Mouse (Mus musculus) embryo, embryonic 10 days (tissue): Measurements from ENCODE around the gene Nlrp4c.
"Not testable (repeated sequence)": the region's sequence is repeated elsewhere in the genome, so short reads cannot be mapped to it uniquely, and the experiment has no call there.

Source experiments
- DNase-seq: peaks from one replicate; pipeline ENCODE4 v3.0.0-alpha.2; 2015; ENCODE audit warnings: low spot score

Gene Nlrp4c

GRCm38 (mm10) chr7:6044861-6045260 lies at the start of gene Nlrp4c:
TSS of gene Nlrp4c (plus strand) at chr7:6045161.
- DNase-seq: no peak

GRCm38 (mm10) chr7:6010910-6011309 lies 34.1 kb upstream of the Nlrp4c start, which contains the start of gene Vmn1r65:
TSS of gene Vmn1r65 (minus strand) at chr7:6011010.
- no peak for DNase-seq

- DNase-seq: peak; percentile 1
Observed at GRCm38 (mm10) chr7:6119501-6119900, 74.5 kb downstream of the Nlrp4c start.

- peak; percentile 1 for DNase-seq
Observed at GRCm38 (mm10) chr7:6120104-6120503, 75.1 kb downstream of the Nlrp4c start.

- not testable (repeated sequence) for DNase-seq
Observed at GRCm38 (mm10) chr7:6121128-6121527, 76.2 kb downstream of the Nlrp4c start.

GRCm38 (mm10) chr7:6126690-6127448 lies 81.9 kb downstream of the Nlrp4c start:
- peak; percentile 90 for DNase-seq

GRCm38 (mm10) chr7:6130346-6130745 lies 85.4 kb downstream of the Nlrp4c start:
- peak; percentile 50 for DNase-seq

GRCm38 (mm10) chr7:6132646-6133045 lies 87.7 kb downstream of the Nlrp4c start:
- no peak for DNase-seq

- no peak for DNase-seq
Observed at GRCm38 (mm10) chr7:6136497-6136896, 91.5 kb downstream of the Nlrp4c start.

GRCm38 (mm10) chr7:6139295-6139694 lies 94.3 kb downstream of the Nlrp4c start:
- DNase-seq: no peak

GRCm38 (mm10) chr7:6143991-6144531 lies 99.1 kb downstream of the Nlrp4c start:
- no peak for DNase-seq

GRCm38 (mm10) chr7:6145423-6146188 lies 100.6 kb downstream of the Nlrp4c start:
- no peak for DNase-seq

- no peak for DNase-seq
Observed at GRCm38 (mm10) chr7:6146194-6146981, 101.4 kb downstream of the Nlrp4c start.

GRCm38 (mm10) chr7:6146982-6147325 lies 102.0 kb downstream of the Nlrp4c start:
- DNase-seq: no peak

GRCm38 (mm10) chr7:6147688-6148087 lies 102.7 kb downstream of the Nlrp4c start:
- DNase-seq: no peak

- no peak for DNase-seq
Observed at GRCm38 (mm10) chr7:6151266-6151665, 106.3 kb downstream of the Nlrp4c start.

GRCm38 (mm10) chr7:6152036-6152435 lies 107.1 kb downstream of the Nlrp4c start:
- no peak for DNase-seq

- DNase-seq: no peak
Observed at GRCm38 (mm10) chr7:6153131-6153530, 108.2 kb downstream of the Nlrp4c start.

- no peak for DNase-seq
Observed at GRCm38 (mm10) chr7:6154164-6154563, 109.2 kb downstream of the Nlrp4c start.
